Mouse (Mus musculus): Measurements from ENCODE around the gene Aldh8a1.

DNA sequence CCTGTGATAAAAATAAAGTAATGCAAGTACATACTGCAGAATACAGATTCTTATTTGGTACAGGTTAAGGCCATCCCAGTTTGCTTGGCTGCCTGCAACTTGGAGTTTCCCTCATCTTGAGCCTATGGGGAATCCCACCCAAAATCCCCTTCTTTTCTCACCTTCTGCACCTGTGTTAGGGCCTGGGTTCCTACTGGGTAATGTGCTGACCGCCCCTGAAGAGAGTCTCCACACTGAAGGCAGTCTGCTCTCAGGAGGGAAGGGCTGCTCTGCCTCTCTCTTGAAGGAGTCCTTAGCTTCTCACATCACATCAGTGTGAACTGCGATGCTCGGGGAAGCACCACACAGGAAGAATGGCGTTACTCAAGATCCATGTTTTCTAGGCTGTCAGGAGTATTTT, 11.2 kb upstream of the Aldh8a1 start:
- TF ChIP-seq CTCF (IDR thresholded peaks at IDR 0.05; ENCODE audit: low read depth, low read length) (no peak), GATA1 (IDR thresholded peaks at IDR 0.05; ENCODE audit: borderline replicate concordance, low read length) (no peak), TAL1 (conservative IDR thresholded peaks at IDR 0.05; ENCODE audit: low read depth, low read length) (no peak), GATA2 (IDR thresholded peaks at IDR 0.05; ENCODE audit: borderline replicate concordance, low read depth, low read length) (no peak), POLR2AphosphoS5 (IDR thresholded peaks at IDR 0.05; ENCODE audit: insufficient replicate concordance, low read depth, low read length) (no peak)
